Mouse (Mus musculus) hindbrain, embryonic 12.5 days (tissue): ENCODE results near the gene Vsig8. TPM values are rescaled to one million over a fixed set of nuclear protein-coding genes. Genes with fewer than 3 reads are reported as not detected.

Experiments used
- ATAC-seq: fragments of 200-750 bp; cut with Nextera tagmentation; 2 replicates; pipeline ENCODE4 v1.8.0; 2017; ENCODE audit warnings: moderate TSS enrichment; ENCODE audit not compliant: low FRiP score
- H3K27ac ChIP-seq: fragments of 300-500 bp; sonication (generic); 2 replicates; pipeline ENCODE4 v1.5.1; 2016; ENCODE audit warnings: mild to moderate bottlenecking
- H3K27me3 ChIP-seq: fragments of 300-500 bp; sonication (generic); 2 replicates; pipeline ENCODE4 v1.6.1; 2016; ENCODE audit warnings: mild to moderate bottlenecking
- H3K36me3 ChIP-seq: fragments of 300-500 bp; sonication (generic); 2 replicates; pipeline ENCODE4 v1.6.1; 2016; ENCODE audit warnings: mild to moderate bottlenecking
- H3K4me1 ChIP-seq: fragments of 300-500 bp; sonication (generic); 2 replicates; pipeline ENCODE4 v1.6.1; 2016
- H3K4me2 ChIP-seq: fragments of 300-500 bp; sonication (generic); replicated peaks from 2 replicates; pipeline ENCODE4 v1.6.1; 2016; ENCODE audit warnings: mild to moderate bottlenecking
- H3K4me3 ChIP-seq: fragments of 300-500 bp; sonication (generic); 2 replicates; pipeline ENCODE4 v1.5.1; 2016; ENCODE audit warnings: mild to moderate bottlenecking
- H3K9ac ChIP-seq: fragments of 300-500 bp; sonication (generic); 2 replicates; pipeline ENCODE4 v1.6.1; 2016; ENCODE audit warnings: mild to moderate bottlenecking, moderate library complexity
- H3K9me3 ChIP-seq: fragments of 300-500 bp; sonication (generic); replicated peaks from 2 replicates; pipeline ENCODE4 v1.6.1; 2016; ENCODE audit warnings: mild to moderate bottlenecking
- WGBS: fragments of 180-500 bp; shearing (Covaris S2); methylation state at CpG from one replicate; pipeline ENCODE4 v1.1.7; 2016; 5-methylcytosine and 5-hydroxymethylcytosine counted together
- polyA plus RNA-seq: library from polyadenylated mRNA; unstranded; fragments of >200 nt; fragmentation: Nextera tagmentation; extraction: Ambion mirVana; gene quantifications from 2 replicates; pipeline ENCODE4 v1.2.1, GENCODE M21; 2016

Vsig8 gene
- 0.41 TPM in 1 of 2 replicates, not detected in the other for polyA plus RNA-seq

DNA sequence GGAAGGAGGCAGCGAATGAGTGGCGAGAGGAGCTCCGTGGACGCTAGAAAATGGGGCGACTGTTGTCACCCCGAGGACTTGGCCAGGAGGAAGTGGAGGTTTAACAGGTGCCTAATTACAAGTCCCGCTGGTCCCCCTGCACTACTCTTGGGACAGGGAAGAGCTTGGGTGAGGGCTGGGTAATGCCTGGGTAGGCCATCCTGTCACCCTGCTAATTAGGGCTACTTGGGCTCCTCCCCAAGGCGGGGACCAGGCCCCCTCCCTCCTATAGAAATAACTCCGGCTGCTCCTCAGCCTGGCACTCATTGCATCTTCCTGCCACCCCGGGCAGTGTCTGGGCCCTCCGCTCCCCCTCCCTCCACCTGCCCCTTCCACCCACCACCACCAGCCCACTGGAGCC, at the start of gene Vsig8:
Vsig8 (plus strand) TSS at position 301 of the 400 bp plus-strand sequence.
- Histone ChIP-seq H3K36me3 (no peaks in the 10 kb centered on the region), H3K4me3 (no peak within 1 kb of the TSS), H3K4me1 (peaks cover 6% of the 10 kb centered on the region), H3K9me3 (no peaks in the 10 kb centered on the region), H3K4me2 (no peak within 1 kb of the TSS), H3K27me3 (peaks cover 31% of the 10 kb centered on the region), H3K27ac (no peak within 1 kb of the TSS), H3K9ac (no peak within 1 kb of the TSS)
- WGBS = 80% methylated on average over 11 of the region's 11 CpGs
- ATAC-seq = no peak

DNA sequence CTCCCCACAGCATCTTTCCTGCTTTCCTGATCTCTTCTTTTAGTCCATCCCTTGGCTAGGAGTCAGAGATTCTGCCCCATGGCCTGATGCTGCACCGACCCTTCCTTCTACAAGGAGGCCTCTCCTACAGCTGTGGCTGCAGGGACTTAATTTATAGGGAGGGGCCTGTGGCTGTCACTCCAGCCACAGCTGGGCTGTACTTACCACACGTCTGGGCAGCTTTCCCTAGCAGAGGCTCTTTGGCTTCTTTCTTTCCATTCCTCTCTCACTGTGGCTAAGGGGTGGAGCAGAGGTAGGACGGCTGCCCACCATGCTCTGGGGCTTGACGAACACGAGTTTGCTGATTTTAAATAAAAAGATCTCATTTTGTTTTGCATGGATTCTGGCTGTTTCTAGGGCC, 48.7 kb upstream of the Vsig8 start:
- no peak overlapping the region for H3K9ac ChIP-seq
- 64% methylated on average over 5 of the region's 5 CpGs for WGBS
- H3K36me3 ChIP-seq = no peaks in the 10 kb centered on the region
- H3K27ac ChIP-seq = no peak overlapping the region
- H3K27me3 ChIP-seq = peaks cover 7% of the 10 kb centered on the region
- H3K9me3 ChIP-seq = no peaks in the 10 kb centered on the region
- H3K4me3 ChIP-seq = no peak overlapping the region
- ATAC-seq = no peak
- peaks cover 32% of the 10 kb centered on the region for H3K4me1 ChIP-seq
- H3K4me2 ChIP-seq = no peak overlapping the region

DNA sequence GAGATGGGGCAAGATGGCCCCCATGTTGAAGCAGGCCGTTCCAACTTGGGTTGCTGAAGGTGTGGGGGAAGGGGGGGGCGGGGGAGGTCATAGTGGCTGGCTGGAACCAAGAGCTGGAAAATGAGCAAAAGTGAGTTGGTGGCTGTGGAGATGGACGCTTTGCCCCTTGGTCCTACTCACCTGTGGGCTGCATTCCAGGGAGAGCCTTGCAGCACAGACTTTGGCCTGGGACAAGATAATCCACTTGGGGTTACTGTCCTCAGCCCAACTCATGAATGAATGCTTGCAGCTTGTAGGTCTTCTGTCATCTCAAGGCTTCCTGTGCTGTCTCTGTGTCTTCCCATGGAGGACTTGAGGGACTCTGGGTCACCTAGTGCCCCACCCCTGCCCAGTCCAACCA, 48.0 kb upstream of the Vsig8 start:
- Histone ChIP-seq H3K27me3 (no peaks in the 10 kb centered on the region), H3K4me1 (peaks cover 25% of the 10 kb centered on the region), H3K36me3 (no peaks in the 10 kb centered on the region), H3K4me2 (no peak overlapping the region), H3K4me3 (no peak overlapping the region), H3K9ac (no peak overlapping the region), H3K27ac (no peak overlapping the region), H3K9me3 (no peaks in the 10 kb centered on the region)
- no peak for ATAC-seq
- 94% methylated on average over 3 of the region's 3 CpGs for WGBS

DNA sequence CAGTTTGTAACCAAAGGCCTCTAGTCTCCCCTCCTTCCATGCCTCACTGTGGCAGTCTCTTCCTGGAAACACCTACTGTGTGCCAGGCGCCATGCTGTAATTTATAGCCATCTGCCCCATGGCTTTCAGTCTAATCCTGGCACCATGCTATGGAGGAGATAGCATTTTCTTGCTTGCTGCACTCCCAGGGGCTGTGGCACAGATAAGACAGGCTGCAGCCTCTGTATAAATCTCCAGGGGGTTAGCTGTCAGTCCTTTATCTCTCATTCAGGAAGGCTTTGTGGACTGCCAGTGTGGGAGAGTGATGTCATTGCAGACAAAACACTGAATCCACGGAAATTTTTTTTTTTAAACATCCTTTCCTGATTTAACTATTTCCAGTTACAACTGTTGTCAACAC, 47.6 kb upstream of the Vsig8 start:
- H3K27ac ChIP-seq = no peak overlapping the region
- no peak for ATAC-seq
- no peak overlapping the region for H3K9ac ChIP-seq
- H3K27me3 ChIP-seq = no peaks in the 10 kb centered on the region
- peaks cover 25% of the 10 kb centered on the region for H3K4me1 ChIP-seq
- no peaks in the 10 kb centered on the region for H3K36me3 ChIP-seq
- 47% methylated on average over 2 of the region's 2 CpGs for WGBS
- H3K4me2 ChIP-seq = no peak overlapping the region
- H3K4me3 ChIP-seq = no peak overlapping the region
- no peaks in the 10 kb centered on the region for H3K9me3 ChIP-seq

DNA sequence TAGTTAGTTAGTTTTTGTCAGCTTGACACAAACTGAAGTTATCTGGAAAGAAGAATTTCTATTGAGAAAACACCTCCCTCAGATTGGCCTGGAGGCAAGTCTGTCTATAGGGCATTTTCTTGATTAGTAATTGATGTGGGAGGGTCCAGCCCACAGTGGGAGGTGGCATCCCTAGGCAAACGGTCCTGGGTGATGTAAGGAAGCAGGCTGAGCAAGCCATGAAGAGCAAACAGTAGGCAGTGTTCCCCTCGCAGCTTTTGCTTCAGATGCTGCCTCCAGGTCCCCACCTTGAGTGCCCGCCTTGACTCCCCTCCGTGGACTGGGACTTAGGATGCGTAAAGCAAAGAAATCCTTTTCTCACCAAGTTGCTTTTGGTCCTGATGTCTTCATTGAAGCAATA, 46.5 kb upstream of the Vsig8 start:
- Histone ChIP-seq H3K9ac (no peak overlapping the region), H3K27me3 (0 out of 2 replicates have a peak, but pooled peaks cover 3% of the 10 kb centered on the region), H3K27ac (no peak overlapping the region), H3K36me3 (no peaks in the 10 kb centered on the region), H3K4me1 (peaks cover 15% of the 10 kb centered on the region), H3K4me3 (no peak overlapping the region), H3K9me3 (no peaks in the 10 kb centered on the region), H3K4me2 (no peak overlapping the region)
- no peak for ATAC-seq
- WGBS = 77% methylated on average over 5 of the region's 5 CpGs

DNA sequence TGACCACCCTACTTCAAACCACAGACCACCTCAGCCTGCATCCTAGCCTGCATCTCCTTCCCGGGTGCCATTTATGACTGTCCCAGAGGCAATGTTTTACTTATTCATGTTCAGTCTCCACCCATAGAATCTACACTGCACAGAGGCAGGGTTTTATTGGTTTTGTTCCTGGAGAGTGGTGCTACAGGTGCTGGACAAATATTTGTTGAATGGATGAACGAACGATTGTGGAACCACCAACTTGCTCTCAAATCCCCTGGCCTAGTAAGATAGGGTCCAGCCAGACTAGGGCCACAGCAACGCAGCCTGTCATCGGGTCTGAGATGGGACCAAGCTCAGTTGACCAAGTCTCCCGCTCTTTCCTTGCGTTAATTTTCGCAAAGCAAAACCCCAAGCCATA, 45.8 kb upstream of the Vsig8 start:
- Histone ChIP-seq H3K27me3 (0 out of 2 replicates have a peak, but pooled peaks cover 3% of the 10 kb centered on the region), H3K9ac (no peak overlapping the region), H3K4me1 (peaks cover 9% of the 10 kb centered on the region; the same call in 1 of the 2 replicates), H3K9me3 (no peaks in the 10 kb centered on the region), H3K27ac (no peak overlapping the region), H3K4me2 (no peak overlapping the region), H3K4me3 (no peak overlapping the region), H3K36me3 (no peaks in the 10 kb centered on the region)
- no peak for ATAC-seq
- 51% methylated on average over 8 of the region's 8 CpGs for WGBS

DNA sequence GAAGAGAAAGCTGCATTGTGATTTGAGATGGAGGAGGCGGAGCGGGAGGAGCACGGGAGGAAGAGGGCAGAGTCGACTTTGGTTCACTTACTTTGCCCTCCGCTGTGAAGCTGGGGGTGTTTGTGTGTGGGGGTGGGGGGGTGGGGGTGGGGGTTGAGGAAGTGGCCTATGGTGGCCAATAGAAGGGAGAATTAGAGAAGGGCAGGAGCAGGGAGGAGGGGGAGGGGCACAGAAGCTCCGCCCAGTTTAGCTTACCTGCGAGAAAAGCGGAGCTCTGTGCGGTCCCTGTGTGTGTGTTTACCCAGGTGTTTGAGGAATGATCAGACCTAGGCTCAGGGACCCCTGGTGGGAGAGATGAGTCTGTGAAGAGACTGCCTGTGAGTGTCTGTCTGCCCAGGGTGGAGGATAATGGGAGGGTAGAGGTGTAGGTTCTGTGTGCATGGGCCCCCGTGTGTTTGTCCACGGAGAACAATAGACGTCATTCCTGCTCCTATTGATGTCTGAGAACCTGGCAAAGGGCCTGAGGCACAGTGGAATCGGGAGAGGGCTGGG, 45.2 kb upstream of the Vsig8 start:
- Histone ChIP-seq H3K4me2 (no peak overlapping the region), H3K9ac (no peak overlapping the region), H3K36me3 (no peaks in the 10 kb centered on the region), H3K27ac (no peak overlapping the region), H3K4me3 (no peak overlapping the region), H3K4me1 (peaks cover 8% of the 10 kb centered on the region; the same call in 1 of the 2 replicates), H3K27me3 (0 out of 2 replicates have a peak, but pooled peaks cover 3% of the 10 kb centered on the region), H3K9me3 (no peaks in the 10 kb centered on the region)
- ATAC-seq = no peak
- 23% methylated on average over 13 of the region's 13 CpGs for WGBS

DNA sequence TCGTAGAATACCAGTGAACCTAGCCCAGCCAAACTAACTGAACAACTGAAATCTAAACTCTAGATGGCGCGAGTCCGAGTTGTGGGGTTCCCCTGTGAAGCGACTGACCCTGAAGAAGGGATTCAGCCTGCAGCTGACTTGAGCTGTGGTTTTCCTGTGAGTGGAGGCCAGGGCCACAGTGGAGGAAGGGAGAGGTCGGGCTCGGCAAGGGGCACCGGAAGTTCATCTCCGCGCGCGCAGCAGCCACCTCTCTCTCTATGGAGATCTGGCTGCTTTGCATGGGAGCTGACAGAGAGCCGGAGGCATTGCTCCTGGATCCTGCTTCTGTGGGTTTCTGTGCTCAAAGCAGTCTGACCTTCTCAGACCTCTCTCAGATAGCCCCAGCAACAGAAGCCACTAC, 42.8 kb upstream of the Vsig8 start:
- H3K27ac ChIP-seq = no peak overlapping the region
- H3K27me3 ChIP-seq = 0 out of 2 replicates have a peak, but pooled peaks cover 3% of the 10 kb centered on the region
- WGBS = 24% methylated on average over 13 of the region's 13 CpGs
- no peaks in the 10 kb centered on the region for H3K9me3 ChIP-seq
- H3K9ac ChIP-seq = no peak overlapping the region
- no peak for ATAC-seq
- no peaks in the 10 kb centered on the region for H3K36me3 ChIP-seq
- H3K4me1 ChIP-seq = peaks cover 10% of the 10 kb centered on the region; the same call in 1 of the 2 replicates
- H3K4me3 ChIP-seq = no peak overlapping the region
- peak overlapping the region; percentile 27; the same call in 1 of the 2 replicates for H3K4me2 ChIP-seq

DNA sequence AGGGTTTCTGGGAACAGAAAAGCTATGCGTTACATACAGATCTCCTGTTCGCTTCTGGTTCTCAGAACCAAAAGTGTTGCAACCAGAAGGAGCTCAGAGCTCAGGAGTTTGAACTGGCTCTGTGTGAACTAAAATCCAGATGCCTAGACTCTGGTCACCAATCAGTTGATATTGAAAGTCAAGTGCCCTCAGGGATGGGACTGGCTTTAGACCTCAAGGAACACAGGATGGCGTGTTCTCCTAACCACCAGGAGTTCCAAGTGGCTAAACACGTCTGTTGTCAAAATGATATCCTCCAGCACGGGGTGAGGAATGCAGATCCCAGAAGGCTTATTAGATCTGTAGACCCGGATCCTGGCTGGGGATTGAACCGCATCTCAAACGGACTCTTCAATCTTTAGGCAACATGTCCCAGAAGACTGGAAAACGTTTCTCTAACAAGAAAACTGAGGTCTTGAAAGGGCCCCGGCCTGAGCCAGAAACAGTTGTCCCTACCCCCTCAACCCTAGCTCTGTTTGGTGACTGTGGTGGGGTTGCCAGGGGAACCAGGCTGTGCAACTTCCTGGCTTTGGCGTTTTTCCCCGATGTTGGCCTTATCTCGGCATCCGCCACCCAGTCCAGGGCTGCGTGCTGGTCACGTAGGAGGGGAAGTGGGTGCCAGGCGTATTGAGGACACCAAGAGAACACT, 42.1 kb upstream of the Vsig8 start:
- H3K9ac ChIP-seq = no peak overlapping the region
- ATAC-seq = no peak
- 0 out of 2 replicates have a peak, but pooled peaks cover 3% of the 10 kb centered on the region for H3K27me3 ChIP-seq
- H3K36me3 ChIP-seq = no peaks in the 10 kb centered on the region
- H3K27ac ChIP-seq = no peak overlapping the region
- H3K4me1 ChIP-seq = peaks cover 10% of the 10 kb centered on the region; the same call in 1 of the 2 replicates
- H3K9me3 ChIP-seq = no peaks in the 10 kb centered on the region
- H3K4me2 ChIP-seq = no peak overlapping the region
- no peak overlapping the region for H3K4me3 ChIP-seq
- WGBS = 80% methylated on average over 17 of the region's 17 CpGs

DNA sequence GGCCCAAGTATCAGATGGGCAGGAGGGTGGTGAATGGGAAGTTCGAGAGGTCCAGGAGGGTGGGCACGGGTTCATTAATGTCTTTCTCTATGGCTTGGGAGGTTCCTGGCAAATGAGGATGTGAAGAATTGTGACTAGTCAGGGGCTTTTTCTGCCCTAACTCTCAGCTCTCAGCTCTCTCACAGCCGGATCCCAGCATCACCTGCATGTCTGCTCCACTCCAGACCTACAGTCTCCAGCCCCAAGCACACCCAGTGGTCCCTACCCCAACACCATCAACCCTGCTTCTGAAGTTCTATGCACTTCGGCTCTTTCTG, 41.6 kb upstream of the Vsig8 start:
- H3K27ac ChIP-seq = no peak overlapping the region
- 82% methylated on average over 4 of the region's 4 CpGs for WGBS

DNA sequence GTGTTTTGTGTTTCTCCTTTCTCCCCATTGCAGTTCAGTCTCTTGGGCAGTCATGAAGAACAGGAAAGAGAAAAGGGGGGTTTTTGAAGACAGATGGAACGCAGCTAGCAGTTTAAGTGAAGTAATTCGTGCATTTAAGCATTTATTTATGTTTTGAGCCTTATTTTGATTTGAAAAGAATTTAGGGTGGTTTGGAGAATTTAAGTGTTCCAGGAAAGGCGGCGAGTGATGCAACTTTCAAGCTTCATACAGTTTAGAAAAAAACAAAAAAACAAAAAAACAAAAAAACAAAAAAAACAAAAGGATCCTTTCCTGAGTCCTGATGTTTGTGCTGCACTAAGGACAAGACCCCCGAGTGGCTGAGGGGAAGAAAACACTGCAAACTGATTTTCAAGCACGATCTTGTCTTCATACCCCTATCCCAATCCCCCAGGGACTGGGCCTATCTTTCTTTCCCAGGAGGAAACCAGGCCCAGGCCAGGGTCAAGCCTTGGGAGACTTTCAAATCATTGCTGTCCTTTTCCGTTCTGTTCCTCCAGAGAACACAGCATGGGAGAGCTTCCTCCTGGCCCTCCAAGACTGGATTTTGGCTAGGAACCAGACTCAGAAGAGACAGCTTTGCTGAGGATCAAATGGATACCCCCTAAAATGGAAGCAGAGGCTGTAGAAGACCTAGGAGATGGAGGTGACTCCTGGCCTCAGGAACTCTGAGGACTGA, 41.0 kb upstream of the Vsig8 start:
- no peaks in the 10 kb centered on the region for H3K36me3 ChIP-seq
- no peak overlapping the region for H3K4me3 ChIP-seq
- H3K4me1 ChIP-seq = peaks cover 10% of the 10 kb centered on the region; the same call in 1 of the 2 replicates
- H3K27ac ChIP-seq = no peak overlapping the region
- H3K27me3 ChIP-seq = 0 out of 2 replicates have a peak, but pooled peaks cover 3% of the 10 kb centered on the region
- ATAC-seq = no peak
- 76% methylated on average over 7 of the region's 7 CpGs for WGBS
- H3K9ac ChIP-seq = no peak overlapping the region
- no peaks in the 10 kb centered on the region for H3K9me3 ChIP-seq
- no peak overlapping the region for H3K4me2 ChIP-seq

More for the DNA sequence above, 41.6 kb upstream of the Vsig8 start:
- Histone ChIP-seq H3K9ac (no peak overlapping the region), H3K9me3 (no peaks in the 10 kb centered on the region), H3K27me3 (0 out of 2 replicates have a peak, but pooled peaks cover 3% of the 10 kb centered on the region), H3K36me3 (no peaks in the 10 kb centered on the region), H3K4me1 (peaks cover 10% of the 10 kb centered on the region; the same call in 1 of the 2 replicates), H3K4me3 (no peak overlapping the region), H3K4me2 (no peak overlapping the region)
- ATAC-seq = no peak

DNA sequence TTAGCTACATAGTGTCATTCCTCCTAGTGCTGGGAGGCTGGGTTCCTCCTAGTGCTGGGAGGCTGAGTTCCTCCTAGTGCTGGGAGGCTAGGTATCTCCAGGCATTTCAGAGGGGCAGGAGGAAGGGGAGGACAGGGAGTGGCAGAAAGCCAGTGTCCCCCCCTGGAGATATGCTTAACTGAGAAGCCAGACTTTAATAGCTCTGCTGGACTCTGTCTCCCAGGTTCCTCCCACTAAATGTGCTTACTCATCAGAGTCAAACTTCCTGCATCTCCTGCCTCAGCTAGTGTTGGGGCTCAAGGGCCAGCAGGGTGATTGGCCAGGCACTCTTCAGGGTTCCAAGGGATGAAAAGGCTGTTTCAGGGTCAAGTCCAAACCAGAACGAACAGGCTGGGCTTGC, 40.3 kb upstream of the Vsig8 start:
- no peaks in the 10 kb centered on the region for H3K36me3 ChIP-seq
- peaks cover 11% of the 10 kb centered on the region; the same call in 1 of the 2 replicates for H3K4me1 ChIP-seq
- no peak overlapping the region for H3K4me3 ChIP-seq
- H3K9ac ChIP-seq = no peak overlapping the region
- no peak overlapping the region for H3K27ac ChIP-seq
- 0 out of 2 replicates have a peak, but pooled peaks cover 3% of the 10 kb centered on the region for H3K27me3 ChIP-seq
- no peak overlapping the region for H3K4me2 ChIP-seq
- ATAC-seq = no peak
- H3K9me3 ChIP-seq = no peaks in the 10 kb centered on the region
- WGBS = 77% methylated on average over 1 of the region's 1 CpGs
